Mouse (Mus musculus) liver, postnatal 0 days (tissue): ENCODE data around the gene Lrtm2. TPM values are rescaled to one million over a fixed set of nuclear protein-coding genes. Genes with fewer than 3 reads are reported as not detected.
A peak's percentile ranks its signal among the peaks of the same experiment; 100 is the strongest.

Experiments
- ATAC-seq: fragments of 200-750 bp; cut with Nextera tagmentation; 2 replicates; pipeline ENCODE4 v1.8.0; 2017; ENCODE audit warnings: mild to moderate bottlenecking, moderate library complexity
- DNase-seq: peaks from one replicate; pipeline ENCODE4 v3.0.0-alpha.2; 2016
- H3K27ac ChIP-seq: fragments of 300-500 bp; sonication (generic); 2 replicates; pipeline ENCODE4 v1.5.1; 2014; ENCODE audit warnings: antibody characterized with exemption, moderate library complexity, mild to moderate bottlenecking, low read depth
- H3K27me3 ChIP-seq: fragments of 300-500 bp; sonication (generic); 2 replicates; pipeline ENCODE4 v1.6.1; 2014; ENCODE audit warnings: low read length, control low read depth, mixed read lengths; ENCODE audit not compliant: insufficient read depth
- H3K36me3 ChIP-seq: fragments of 300-500 bp; sonication (generic); replicated peaks from 2 replicates; pipeline ENCODE4 v1.6.1; 2014; ENCODE audit warnings: mild to moderate bottlenecking, control low read depth, low read length, moderate library complexity, mixed read lengths; ENCODE audit not compliant: insufficient read depth
- H3K4me1 ChIP-seq: fragments of 300-500 bp; sonication (generic); 2 replicates; pipeline ENCODE4 v1.6.1; 2014; ENCODE audit warnings: antibody characterized with exemption, mild to moderate bottlenecking, control low read depth; ENCODE audit not compliant: insufficient read depth
- H3K4me2 ChIP-seq: fragments of 300-500 bp; sonication (generic); 2 replicates; pipeline ENCODE4 v1.6.1; 2014; ENCODE audit warnings: low read depth, mild to moderate bottlenecking, low read length, moderate library complexity, mixed read lengths
- H3K4me3 ChIP-seq: fragments of 300-500 bp; sonication (generic); 2 replicates; pipeline ENCODE4 v1.5.1; 2014; ENCODE audit warnings: low read depth, low read length
- H3K9ac ChIP-seq: fragments of 300-500 bp; sonication (generic); replicated peaks from 2 replicates; pipeline ENCODE4 v1.6.1; 2014; ENCODE audit warnings: mild to moderate bottlenecking, moderate library complexity
- H3K9me3 ChIP-seq: fragments of 300-500 bp; sonication (generic); 2 replicates; pipeline ENCODE4 v1.6.1; 2016; ENCODE audit warnings: mild to moderate bottlenecking, control low read depth, low read length, mixed read lengths
- CTCF ChIP-seq: sonication (generic); IDR thresholded peaks from 2 replicates; pipeline ENCODE4 v1.5.1; 2016; ENCODE audit warnings: antibody characterized with exemption, low read depth
- EP300 ChIP-seq: IDR thresholded peaks from 2 replicates; pipeline ENCODE4 v1.6.1; 2016; ENCODE audit warnings: antibody characterized with exemption, low read depth, mild to moderate bottlenecking
- WGBS: fragments of 180-500 bp; shearing (Covaris S2); extraction: QIAGEN DNeasy Blood & Tissue Kit; methylation state at CpG from one replicate; pipeline ENCODE4 v1.1.7; 2014; ENCODE audit not compliant: insufficient replicate concordance; 5-methylcytosine and 5-hydroxymethylcytosine counted together
- polyA plus RNA-seq: library from polyadenylated mRNA; unstranded; fragments of >200 nt; fragmentation: Nextera tagmentation; extraction: Ambion mirVana; gene quantifications from 2 replicates; pipeline ENCODE4 v1.2.1, GENCODE M21; 2015

The Lrtm2 gene
- polyA plus RNA-seq, 1 experiment from 2014 or later = not detected

DNA sequence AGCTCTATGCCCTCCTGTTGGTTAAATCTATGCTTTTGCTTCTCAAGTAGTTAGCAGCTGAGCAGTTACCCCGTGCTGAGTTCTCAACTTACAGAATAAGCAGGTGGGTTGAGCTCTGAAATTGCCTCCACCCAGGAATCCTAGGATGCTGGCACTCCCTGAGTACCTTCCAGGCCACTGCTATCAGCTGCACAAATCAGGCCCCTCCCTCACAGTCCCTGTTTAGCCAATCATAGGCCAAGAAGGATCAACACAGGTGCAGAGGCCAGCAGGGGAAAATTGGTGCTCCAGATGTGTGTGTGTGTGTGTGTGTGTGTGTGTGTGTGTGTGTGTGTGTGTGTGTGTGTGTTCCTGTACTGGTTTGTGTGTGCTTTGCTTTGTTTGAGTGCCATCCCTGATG is 1.5 kb upstream of the Lrtm2 start:
- Histone ChIP-seq H3K4me2 (no peak overlapping the region), H3K27me3 (peaks cover 33% of the 10 kb centered on the region), H3K36me3 (no peaks in the 10 kb centered on the region), H3K27ac (no peak overlapping the region), H3K4me1 (no peaks in the 10 kb centered on the region), H3K9ac (no peak overlapping the region), H3K4me3 (no peak overlapping the region), H3K9me3 (no peaks in the 10 kb centered on the region)
- DNase-seq (no peak), ATAC-seq (peak; percentile 40; the same call in 1 of the 2 replicates)
- TF ChIP-seq CTCF (no peak), EP300 (no peak)
- WGBS = 0% methylated on average over 1 of the region's 1 CpGs

DNA sequence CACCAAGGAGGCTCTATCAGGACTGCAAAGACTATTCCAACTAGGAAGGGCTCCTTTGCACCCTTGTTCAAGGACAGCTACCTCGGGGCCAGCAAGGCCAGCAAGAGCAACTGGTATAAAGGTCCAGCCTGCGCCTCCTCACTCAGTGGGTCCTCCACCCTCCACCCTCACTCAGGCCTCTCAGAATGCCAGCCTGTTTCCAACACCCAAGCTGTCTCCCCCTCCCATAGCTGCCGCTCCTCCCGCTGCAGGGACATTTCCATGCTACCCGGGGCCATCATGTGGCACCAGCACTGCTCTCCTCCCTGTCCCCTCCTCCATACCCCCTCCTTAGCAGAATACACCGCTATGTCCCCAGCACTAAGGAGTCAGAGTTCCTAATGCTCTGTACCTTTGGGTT is 630 bp downstream of the Lrtm2 start:
- no peak overlapping the region for H3K4me3 ChIP-seq
- no peaks in the 10 kb centered on the region for H3K4me1 ChIP-seq
- no peaks in the 10 kb centered on the region for H3K36me3 ChIP-seq
- no peaks in the 10 kb centered on the region for H3K9me3 ChIP-seq
- no peak overlapping the region for H3K4me2 ChIP-seq
- DNase-seq (no peak), ATAC-seq (no peak)
- 12% methylated on average over 6 of the region's 6 CpGs for WGBS
- TF ChIP-seq CTCF = no peak
- TF ChIP-seq EP300 = no peak
- H3K9ac ChIP-seq = no peak overlapping the region
- H3K27me3 ChIP-seq = peaks cover 33% of the 10 kb centered on the region
- H3K27ac ChIP-seq = no peak overlapping the region

DNA sequence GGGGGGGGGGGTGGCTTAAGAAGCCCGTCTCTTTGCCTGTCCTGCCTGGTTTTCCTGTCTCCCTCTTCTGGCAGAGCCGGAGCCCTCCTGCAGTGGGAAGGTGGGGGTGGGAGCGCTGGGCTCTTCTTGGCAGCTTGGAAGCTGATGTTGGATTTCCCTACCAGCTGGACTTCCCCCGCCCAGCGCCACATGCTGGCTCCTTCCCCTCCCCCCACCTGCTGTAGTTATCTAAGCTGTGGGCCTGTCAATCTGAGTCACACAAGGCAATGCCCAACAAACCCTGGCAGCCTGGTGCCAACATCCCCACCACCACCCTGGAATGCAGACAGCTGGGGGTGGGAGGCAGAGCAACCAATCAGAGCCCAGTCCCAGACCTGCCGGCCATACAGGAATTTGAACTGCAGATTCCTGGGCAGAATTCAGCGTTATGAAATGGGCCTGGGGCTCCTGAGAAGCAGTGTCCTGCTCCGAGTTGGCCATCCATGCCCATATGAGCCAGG is 1.3 kb downstream of the Lrtm2 start:
- Histone ChIP-seq H3K4me3 (no peak overlapping the region), H3K27ac (no peak overlapping the region), H3K36me3 (no peaks in the 10 kb centered on the region), H3K9ac (no peak overlapping the region), H3K4me2 (no peak overlapping the region), H3K9me3 (no peaks in the 10 kb centered on the region), H3K27me3 (peaks cover 33% of the 10 kb centered on the region), H3K4me1 (no peaks in the 10 kb centered on the region)
- WGBS = 7% methylated on average over 8 of the region's 8 CpGs
- TF ChIP-seq EP300 (no peak), CTCF (no peak)
- ATAC-seq (no peak), DNase-seq (no peak)

DNA sequence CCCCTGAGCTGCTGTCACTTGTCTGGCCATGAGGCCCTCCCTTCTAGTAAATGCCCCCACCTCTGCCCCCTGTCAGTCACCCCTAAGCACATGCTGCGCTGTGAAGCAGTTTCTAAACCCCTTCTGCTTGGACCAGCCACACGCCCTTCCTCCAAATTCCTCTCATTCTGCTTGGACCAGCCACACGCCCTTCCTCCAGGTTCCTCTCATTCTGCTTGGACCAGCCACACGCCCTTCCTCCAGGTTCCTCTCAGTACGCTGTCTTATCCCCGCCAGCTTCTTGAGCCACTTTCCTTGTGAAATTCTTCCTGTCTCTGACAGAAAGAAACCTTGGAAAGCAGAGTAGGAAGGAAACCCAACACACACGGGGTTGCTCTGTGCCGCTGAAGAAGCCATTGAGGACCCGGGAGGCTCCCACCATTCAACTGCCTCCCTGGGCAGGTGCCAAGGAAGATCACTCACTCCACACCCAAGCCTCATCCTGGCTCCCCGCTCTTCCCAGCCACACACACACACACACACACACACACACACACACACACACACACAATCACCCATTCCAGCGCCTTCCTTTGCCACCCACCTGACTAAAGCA is 1.9 kb downstream of the Lrtm2 start:
- no peak overlapping the region for H3K4me3 ChIP-seq
- H3K27me3 ChIP-seq = peaks cover 33% of the 10 kb centered on the region
- no peaks in the 10 kb centered on the region for H3K36me3 ChIP-seq
- ATAC-seq = no peak
- no peak for DNase-seq
- TF ChIP-seq CTCF = no peak
- TF ChIP-seq EP300 = no peak
- 14% methylated on average over 11 of the region's 11 CpGs for WGBS
- H3K4me2 ChIP-seq = no peak overlapping the region
- no peaks in the 10 kb centered on the region for H3K4me1 ChIP-seq
- H3K9ac ChIP-seq = no peak overlapping the region
- H3K9me3 ChIP-seq = no peaks in the 10 kb centered on the region
- no peak overlapping the region for H3K27ac ChIP-seq

DNA sequence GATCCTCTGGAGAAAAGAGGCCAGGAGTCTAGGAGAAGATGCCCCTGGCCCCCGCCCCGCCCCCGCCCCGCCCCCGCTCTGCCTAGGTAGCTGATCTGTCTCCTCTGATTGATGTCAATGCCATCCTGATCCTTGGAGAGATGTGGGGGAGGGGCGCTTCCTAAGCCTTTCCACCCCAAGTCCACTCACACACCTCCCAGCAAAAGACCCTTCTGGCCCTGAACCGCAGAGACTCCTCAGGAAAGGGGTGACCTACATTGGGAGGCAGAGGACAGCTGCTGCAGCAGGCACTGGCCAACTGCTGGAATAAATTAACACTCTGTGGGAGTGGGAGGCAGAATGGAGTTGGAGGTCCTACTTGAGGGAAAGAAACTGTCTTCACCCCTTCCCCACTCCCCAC is 4.0 kb downstream of the Lrtm2 start:
- no peaks in the 10 kb centered on the region for H3K9me3 ChIP-seq
- ATAC-seq = no peak
- peaks cover 27% of the 10 kb centered on the region for H3K27me3 ChIP-seq
- no peak overlapping the region for H3K4me2 ChIP-seq
- 44% methylated on average over 7 of the region's 7 CpGs for WGBS
- H3K4me3 ChIP-seq = no peak overlapping the region
- H3K4me1 ChIP-seq = no peaks in the 10 kb centered on the region
- no peak overlapping the region for H3K27ac ChIP-seq
- DNase-seq = no peak
- H3K9ac ChIP-seq = no peak overlapping the region
- no peak for TF ChIP-seq EP300
- TF ChIP-seq CTCF = no peak
- no peaks in the 10 kb centered on the region for H3K36me3 ChIP-seq

DNA sequence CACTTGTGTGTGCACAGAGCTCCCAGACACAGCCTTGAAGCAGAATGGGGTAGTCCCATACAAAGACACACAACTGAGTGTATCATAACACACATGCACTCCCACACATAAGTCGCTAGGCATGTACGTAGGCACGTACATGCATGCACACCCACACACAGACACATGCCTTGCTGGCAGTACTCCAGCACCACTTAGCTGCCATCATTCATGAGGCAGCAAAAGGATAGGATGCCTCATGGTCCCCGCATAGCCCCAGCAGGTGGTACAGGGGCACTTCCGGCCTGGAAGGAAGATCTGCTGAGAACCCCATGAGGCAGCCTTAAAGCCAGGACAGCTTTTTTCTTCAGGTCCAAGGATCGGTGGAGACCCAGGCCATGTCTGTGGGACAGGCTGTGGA is 4.6 kb downstream of the Lrtm2 start:
- H3K4me3 ChIP-seq = no peak overlapping the region
- DNase-seq (no peak), ATAC-seq (no peak)
- TF ChIP-seq CTCF (no peak), EP300 (no peak)
- H3K4me2 ChIP-seq = no peak overlapping the region
- no peaks in the 10 kb centered on the region for H3K36me3 ChIP-seq
- peaks cover 22% of the 10 kb centered on the region for H3K27me3 ChIP-seq
- H3K27ac ChIP-seq = no peak overlapping the region
- H3K9me3 ChIP-seq = no peaks in the 10 kb centered on the region
- no peak overlapping the region for H3K9ac ChIP-seq
- 73% methylated on average over 6 of the region's 6 CpGs for WGBS
- no peaks in the 10 kb centered on the region for H3K4me1 ChIP-seq
